Mouse (Mus musculus): ENCODE results near the gene Ano6. TPM values are rescaled to one million over a fixed set of nuclear protein-coding genes. Genes with fewer than 3 reads are reported as not detected.

Gene Ano6
- total RNA-seq (2023), result 10 to 100 TPM; 77.3 to 87.8 TPM

DNA sequence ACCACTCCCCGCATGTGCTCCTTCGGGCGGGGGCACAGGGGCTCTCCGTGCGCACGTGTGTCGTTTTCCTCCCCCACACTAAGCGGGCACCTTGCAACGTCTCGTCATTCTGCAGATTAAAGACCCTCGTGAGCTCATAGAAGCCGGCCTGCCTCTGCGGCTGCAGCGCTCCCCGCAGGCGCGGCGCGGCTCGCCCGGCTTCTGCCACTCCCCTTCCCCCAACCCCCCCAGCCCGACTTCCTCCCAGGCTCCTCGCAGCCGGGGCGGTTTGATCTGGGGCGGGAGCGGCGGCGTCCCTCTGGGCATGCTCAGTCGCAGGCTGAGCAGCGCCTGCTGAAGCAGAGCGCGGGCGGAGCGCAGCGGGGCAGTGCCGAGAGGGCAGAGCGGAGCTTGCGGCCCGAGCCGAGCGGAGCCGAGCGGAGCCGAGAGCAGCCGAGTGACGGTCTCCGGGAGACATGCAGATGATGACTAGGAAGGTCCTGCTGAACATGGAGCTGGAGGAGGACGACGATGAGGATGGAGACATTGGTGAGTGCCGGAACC lies at the start of gene Ano6:
Gene Ano6 (plus strand): TSS at position 315 of the 543 bp plus-strand sequence.

Other genes starting within 250 kb of the Ano6 start
- not detected for gene Dbx2, start 134.9 kb upstream of the Ano6 start, total RNA-seq (2023)